Mouse (Mus musculus): ENCODE results near the gene Ppdpf. TPM values are rescaled to one million over a fixed set of nuclear protein-coding genes. Genes with fewer than 3 reads are reported as not detected.

Ppdpf gene
- total RNA-seq (2017) = 70.0 and 92.5 TPM in 2 replicates

GRCm38 (mm10) chr2:181187121-181188000 lies at the start of gene Ppdpf:
TSS of gene Ppdpf (plus strand) at chr2:181187247.
- peak; percentile 92 for ATAC-seq (replicated peaks; ENCODE audit: low read depth, poor library complexity, severe bottlenecking)

DNA sequence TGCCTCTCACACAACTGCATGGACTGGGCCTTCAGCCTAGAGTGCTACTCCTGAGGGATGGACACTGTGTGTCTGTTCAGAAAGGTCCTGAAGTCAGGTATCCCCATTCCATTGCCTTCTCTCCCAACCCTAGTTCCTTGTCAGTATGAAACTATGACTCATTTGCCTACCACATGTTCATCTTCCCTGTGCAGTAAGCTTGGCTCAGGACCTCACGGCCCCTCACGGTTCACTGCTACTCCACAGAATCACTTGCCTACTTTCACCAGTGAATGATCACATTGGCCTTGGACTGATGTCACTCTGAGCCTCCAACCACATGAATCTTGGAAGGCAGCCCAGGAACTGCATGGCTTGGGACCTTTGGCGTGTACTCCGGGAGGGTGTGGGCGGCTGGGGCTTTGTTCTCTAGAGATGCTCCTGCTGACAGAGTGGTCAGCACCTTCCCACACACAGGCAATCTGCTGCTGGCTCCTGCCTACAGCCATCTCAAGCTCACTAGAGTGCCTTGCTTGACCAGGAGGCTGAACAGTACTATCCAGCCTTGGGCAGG lies 47.3 kb upstream of the Ppdpf start:
- no peak for ATAC-seq (replicated peaks; ENCODE audit: low read depth, poor library complexity, severe bottlenecking)

DNA sequence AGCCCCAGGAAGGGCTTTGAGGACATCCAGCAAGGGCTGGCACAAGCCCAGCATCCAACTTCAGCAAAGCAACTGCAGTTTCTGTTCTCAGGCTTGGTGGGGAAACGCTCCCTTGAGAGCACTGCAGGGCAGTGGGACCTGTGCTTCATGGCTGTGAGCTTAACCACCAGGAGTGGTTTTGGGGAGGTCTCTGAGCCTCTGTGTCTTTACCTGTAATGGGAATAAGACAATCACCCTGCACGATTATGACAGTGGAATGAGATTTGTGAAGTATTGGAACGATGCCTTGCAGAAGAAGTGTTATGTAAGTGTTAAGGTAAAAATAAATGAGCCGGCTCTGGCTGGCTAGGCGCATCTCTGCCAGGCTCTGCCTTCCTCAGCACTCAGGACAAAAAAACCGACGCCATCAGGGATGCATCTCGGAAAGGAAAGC lies 44.3 kb upstream of the Ppdpf start:
- no peak for ATAC-seq (replicated peaks; ENCODE audit: low read depth, poor library complexity, severe bottlenecking)

- ATAC-seq (replicated peaks; ENCODE audit: low read depth, poor library complexity, severe bottlenecking) = no peak
These were observed 43.4 kb upstream of the Ppdpf start for GRCm38 (mm10) chr2:181143509-181144276.

DNA sequence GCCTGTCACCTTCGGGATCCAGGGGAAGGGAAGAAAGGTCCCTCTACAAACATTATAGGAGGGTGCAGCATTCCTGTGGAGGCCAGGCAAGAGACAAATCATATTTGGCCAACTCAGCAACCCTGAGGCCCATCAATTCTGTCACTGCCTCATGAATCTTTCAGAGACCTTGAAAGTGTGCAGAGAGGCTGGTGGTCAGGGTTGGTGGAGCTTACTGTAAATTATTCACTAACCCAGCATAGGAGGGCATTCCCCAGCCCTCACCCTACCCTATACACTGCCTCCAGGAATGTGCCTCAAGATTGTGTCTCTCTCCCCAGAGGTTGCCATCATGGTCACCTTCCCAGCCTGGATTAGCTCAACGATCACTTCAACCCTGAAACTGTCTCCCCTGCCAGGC lies 42.4 kb upstream of the Ppdpf start:
- ATAC-seq (replicated peaks; ENCODE audit: low read depth, poor library complexity, severe bottlenecking) = no peak

DNA sequence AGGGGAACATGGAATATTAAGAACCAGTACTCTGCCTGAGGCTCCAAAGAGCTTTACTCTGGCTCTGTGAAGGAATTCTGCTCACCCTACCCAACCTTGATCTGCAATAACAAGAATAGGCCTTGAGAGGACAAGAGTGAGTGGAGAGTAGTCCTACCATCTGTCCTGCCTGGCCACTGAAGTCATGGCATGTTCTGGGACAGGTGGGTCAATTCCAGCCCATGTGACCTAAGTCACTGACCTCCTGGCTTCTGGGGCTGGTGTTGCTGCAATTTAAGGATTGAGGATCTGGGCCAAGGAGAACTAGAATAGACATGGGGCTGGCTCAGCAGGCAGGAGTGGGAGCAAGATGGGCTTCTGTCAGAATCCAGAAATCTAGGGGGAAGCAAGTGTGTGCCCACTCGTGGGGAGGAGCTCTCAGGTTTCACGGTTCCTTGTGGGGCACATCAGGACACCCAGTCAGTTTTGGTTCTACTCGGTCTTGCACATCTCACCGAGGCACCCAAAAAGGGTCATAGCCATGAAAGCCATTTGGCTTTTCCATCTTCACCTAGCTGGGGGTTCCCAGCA lies 40.0 kb upstream of the Ppdpf start:
- no peak for ATAC-seq (replicated peaks; ENCODE audit: low read depth, poor library complexity, severe bottlenecking)

- ATAC-seq (replicated peaks; ENCODE audit: low read depth, poor library complexity, severe bottlenecking) = 0 out of 2 replicates have a peak, but pooled peaks have one; percentile 39
These were observed 39.3 kb upstream of the Ppdpf start for GRCm38 (mm10) chr2:181147546-181148317.

DNA sequence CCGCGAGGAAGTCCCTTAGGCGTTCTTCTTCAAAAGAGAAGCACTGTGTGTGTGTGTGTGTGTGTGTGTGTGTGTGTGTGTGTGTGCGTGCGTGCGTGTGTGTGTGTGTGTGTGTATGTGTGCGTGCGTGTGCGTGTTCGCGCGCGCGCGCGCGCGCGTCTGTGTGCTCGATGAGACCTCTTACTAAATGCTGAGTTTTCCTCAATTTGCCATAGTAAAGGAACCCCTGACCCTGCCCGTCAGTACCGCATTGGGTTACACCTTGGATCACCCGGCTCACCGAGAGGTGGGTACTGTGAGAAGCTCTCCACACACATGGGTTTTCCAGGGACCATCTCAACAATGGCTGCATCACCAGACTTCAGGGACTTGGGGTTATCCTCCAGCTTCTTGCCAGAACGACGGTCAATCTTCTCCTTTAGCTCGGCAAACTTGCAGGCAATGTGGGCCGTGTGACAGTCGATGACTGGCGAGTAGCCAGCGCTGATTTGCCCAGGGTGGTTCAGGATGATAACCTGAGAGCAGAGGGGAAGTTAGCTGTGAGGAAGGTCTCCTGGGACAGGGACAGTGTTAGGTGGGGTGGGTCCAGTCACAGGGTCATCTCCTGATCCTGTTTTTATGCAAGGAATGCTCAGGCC lies 38.6 kb upstream of the Ppdpf start:
- no peak for ATAC-seq (replicated peaks; ENCODE audit: low read depth, poor library complexity, severe bottlenecking)

DNA sequence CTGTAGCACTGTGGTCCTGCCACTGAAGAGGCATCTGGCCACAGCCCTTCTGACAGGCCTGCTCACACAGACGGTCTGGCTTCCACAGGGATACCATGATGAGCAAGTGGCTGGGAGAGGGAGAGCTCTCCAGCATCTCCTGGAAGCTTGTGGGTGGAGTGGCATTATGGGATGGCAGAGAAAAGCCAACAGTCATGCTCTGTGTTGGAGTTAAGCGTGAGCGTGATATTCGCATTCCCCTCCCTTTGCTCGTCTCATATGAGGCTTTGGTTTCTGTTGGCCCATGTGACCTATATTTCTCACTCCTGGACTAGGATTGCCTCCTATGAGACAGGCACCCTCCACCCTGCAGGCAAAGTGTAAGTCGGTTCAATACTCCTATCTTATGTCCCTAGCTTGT lies 36.8 kb upstream of the Ppdpf start:
- ATAC-seq (replicated peaks; ENCODE audit: low read depth, poor library complexity, severe bottlenecking) = no peak

DNA sequence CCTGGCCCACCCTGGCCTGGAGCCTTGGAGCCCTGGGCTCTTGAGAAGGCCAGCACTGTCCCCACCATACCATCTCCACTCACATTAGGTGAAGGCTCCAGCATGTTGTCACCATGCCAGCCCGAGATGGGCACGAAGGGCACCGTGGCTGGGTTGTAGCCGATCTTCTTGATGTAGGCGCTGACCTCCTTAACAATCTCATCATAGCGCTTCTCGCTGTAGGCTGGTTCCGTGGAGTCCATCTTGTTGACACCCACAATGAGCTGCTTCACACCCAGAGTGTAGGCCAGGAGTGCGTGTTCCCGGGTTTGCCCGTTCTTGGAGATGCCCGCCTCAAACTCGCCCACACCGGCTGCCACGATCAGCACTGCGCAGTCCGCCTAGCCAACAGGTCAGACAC lies 34.3 kb upstream of the Ppdpf start:
- no peak for ATAC-seq (replicated peaks; ENCODE audit: low read depth, poor library complexity, severe bottlenecking)

- no peak for ATAC-seq (replicated peaks; ENCODE audit: low read depth, poor library complexity, severe bottlenecking)
These were observed 33.9 kb upstream of the Ppdpf start for GRCm38 (mm10) chr2:181153131-181153530.

DNA sequence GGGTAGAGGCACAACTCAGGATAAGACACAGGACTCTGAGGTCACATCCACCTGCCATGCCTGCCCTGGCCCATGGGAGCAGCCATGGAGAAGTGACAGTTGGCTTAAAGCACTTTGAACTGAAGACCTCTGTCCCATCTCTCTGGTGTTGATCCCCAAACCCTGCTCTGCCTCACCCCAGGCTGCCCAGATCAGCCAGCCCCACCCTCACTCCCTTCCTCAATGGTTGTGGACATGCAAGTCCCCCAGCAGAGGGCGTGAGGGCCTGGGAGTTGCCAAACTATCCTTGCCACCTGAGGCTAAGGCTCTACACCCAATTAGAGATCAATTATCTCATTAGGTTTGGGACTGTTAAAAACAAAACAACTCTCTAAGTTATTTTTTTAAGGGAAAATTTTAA lies 33.2 kb upstream of the Ppdpf start:
- ATAC-seq (replicated peaks; ENCODE audit: low read depth, poor library complexity, severe bottlenecking) = peak; percentile 45; the same call in 1 of the 2 replicates

- no peak for ATAC-seq (replicated peaks; ENCODE audit: low read depth, poor library complexity, severe bottlenecking)
These were observed 32.7 kb upstream of the Ppdpf start for GRCm38 (mm10) chr2:181154361-181154760.

- no peak for ATAC-seq (replicated peaks; ENCODE audit: low read depth, poor library complexity, severe bottlenecking)
These were observed 32.1 kb upstream of the Ppdpf start for GRCm38 (mm10) chr2:181154831-181155415.

GRCm38 (mm10) chr2:181155801-181156200 lies 31.2 kb upstream of the Ppdpf start:
- ATAC-seq (replicated peaks; ENCODE audit: low read depth, poor library complexity, severe bottlenecking) = no peak

- ATAC-seq (replicated peaks; ENCODE audit: low read depth, poor library complexity, severe bottlenecking) = no peak
These were observed 30.6 kb upstream of the Ppdpf start, which contains the start of gene Eef1a2 for GRCm38 (mm10) chr2:181156248-181157121. TSS of gene Eef1a2 (minus strand) at chr2:181157014.

GRCm38 (mm10) chr2:181157180-181157579 lies 29.9 kb upstream of the Ppdpf start:
- ATAC-seq (replicated peaks; ENCODE audit: low read depth, poor library complexity, severe bottlenecking) = no peak

All from common myeloid progenitor, adult 5-6 weeks (primary cell).